In genomic region chr17:94749466-94750135, GRCm38 (mm10) we compare ENCODE assay signal across 8 mouse cellular contexts. TPM values are rescaled to one million over a fixed set of nuclear protein-coding genes. Genes with fewer than 3 reads are reported as not detected.
DNase-seq lines count a peak whose midpoint lies in the region; ATAC-seq lines count a peak whose summit lies in the region.

TSS of gene Mettl4 (minus strand) at chr17:94750019.

- H3K4me2 ChIP-seq in hindbrain, embryonic 16.5 days (ENCODE audit: low read length): peak within 1 kb of the TSS; percentile 78

- peaks cover 35% of the 10 kb centered on the region for H3K79me2 ChIP-seq in macrophage (ENCODE audit: inconsistent target)

- H3K27me3 ChIP-seq in hindbrain, embryonic 16.5 days (replicated peaks; ENCODE audit: control insufficient read depth, insufficient read depth, low read length): no peaks in the 10 kb centered on the region

- DNase-seq in WW6 (ENCODE audit: low read depth, low spot score): peak; percentile 88
- peak; percentile 85 to 91 for DNase-seq in cerebellum, postnatal 4 days (ENCODE audit: low spot score in 2 of 2)
- DNase-seq in gastrocnemius, adult 18-20 months (ENCODE audit: low spot score): peak; percentile 94
- peak; percentile 91 to 95 for DNase-seq in left cerebral cortex, adult 18-20 months (ENCODE audit: low spot score in 2 of 2)
- DNase-seq in right cerebral cortex, adult 18-20 months: peak; percentile 95
- DNase-seq in urinary bladder, postnatal 10 days (ENCODE audit: low spot score): peak; percentile 70

- H3K4me3 ChIP-seq in hindbrain, embryonic 16.5 days (ENCODE audit: low read length): peak within 1 kb of the TSS; percentile 62
- peak within 1 kb of the TSS; percentile 90 for H3K4me3 ChIP-seq in macrophage (ENCODE audit: inconsistent target)

- H3K27ac ChIP-seq in hindbrain, embryonic 16.5 days (ENCODE audit: low read depth, low read length): peak within 1 kb of the TSS; percentile 94
- H3K27ac ChIP-seq in macrophage: peak within 1 kb of the TSS; percentile 75

- peaks cover 12% of the 10 kb centered on the region for H3K4me1 ChIP-seq in hindbrain, embryonic 16.5 days (ENCODE audit: control insufficient read depth, insufficient read depth, low read depth, low read length)

- ATAC-seq in hindbrain, embryonic 16.5 days: peak; percentile 99

- WGBS in hindbrain, embryonic 16.5 days: under 1% methylated on average over 56 of the region's 56 CpGs
- under 1% methylated on average over 56 of the region's 56 CpGs for WGBS in macrophage (ENCODE audit: missing documents)

- no peaks in the 10 kb centered on the region for H3K9me3 ChIP-seq in hindbrain, embryonic 16.5 days (ENCODE audit: control insufficient read depth, low read length)

- peak within 1 kb of the TSS; percentile 81 for H3K9ac ChIP-seq in hindbrain, embryonic 16.5 days (ENCODE audit: low read depth, low read length)

- no peaks in the 10 kb centered on the region for H3K36me3 ChIP-seq in hindbrain, embryonic 16.5 days (ENCODE audit: control insufficient read depth, insufficient read depth, low read length)
- no peaks in the 10 kb centered on the region for H3K36me3 ChIP-seq in macrophage (ENCODE audit: inconsistent target)

RNA-seq across cellular contexts. Expression of gene Mettl4, which starts in this region (rescaled TPM):
- total RNA-seq in gastrocnemius, adult 18-20 months (2021): 1 to 10 TPM; 7.4 to 7.8 TPM
- 14.9 and 16.4 TPM in 2 replicates for polyA plus RNA-seq in hindbrain, embryonic 16.5 days (2015; fragmentation: Nextera tagmentation; extraction: Ambion mirVana)
- total RNA-seq in left cerebral cortex, adult 18-20 months (2021): 10 to 100 TPM; 14.6 to 15.1 TPM
- total RNA-seq in macrophage (2018; cell fraction: chromatin; rRNA removed): 10 to 100 TPM in 14 of 26 experiments, 1 to 10 TPM in 12; 3.0 to 29.2 (median 10.8) TPM
- 10 to 100 TPM in 14 of 26 experiments, 1 to 10 TPM in 12; 5.6 to 12.5 (median 10.3) TPM for total RNA-seq in macrophage (2018; cell fraction: cytosol; rRNA removed)
- 10 to 100 TPM in 16 of 26 experiments, 1 to 10 TPM in 10; 4.5 to 30.8 (median 11.3) TPM for total RNA-seq in macrophage (2018; cell fraction: nucleus; rRNA removed)
- polyA plus RNA-seq in macrophage (2018): 6.1 to 7.8 TPM (median 6.9 TPM) in 3 replicates

Comparison
In these comparisons a context has a peak if more than half of its experiments do, and no peak if none do; other contexts are left out.
1. Peak in every context shown above with its lines: DNase-seq, ATAC-seq, H3K4me3 ChIP-seq and H3K27ac ChIP-seq.